Mouse (Mus musculus): ENCODE measurements around the gene Wdr74.

DNA sequence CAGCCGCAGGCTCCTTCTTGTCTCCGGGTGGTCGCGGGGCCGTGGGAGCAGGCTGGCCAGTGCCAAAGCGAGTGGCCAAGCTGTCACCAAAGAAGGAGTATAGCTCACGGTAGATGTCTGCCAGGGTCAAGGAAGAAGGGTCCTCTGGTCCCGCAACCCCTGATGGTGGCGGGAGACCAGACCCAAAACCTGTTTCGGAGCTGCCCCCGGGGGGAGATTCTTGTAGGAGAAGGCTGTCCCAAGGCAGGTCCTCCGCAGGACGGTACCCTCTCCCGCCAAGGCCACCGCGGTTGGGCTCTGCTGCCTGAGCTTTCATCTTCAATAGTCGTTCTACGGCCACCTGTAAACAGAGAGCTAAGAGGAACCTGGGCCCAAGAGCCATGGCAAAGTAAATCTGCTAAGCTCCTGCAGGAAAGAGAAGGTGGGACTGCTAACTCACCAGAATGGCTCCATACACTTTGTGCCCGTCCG lies 39.4 kb downstream of the Wdr74 start:
- TF ChIP-seq POLR2A (IDR thresholded peaks at IDR 0.05; ENCODE audit: insufficient read depth, low read depth, low read length), result no peak
- TF ChIP-seq CTCF (IDR thresholded peaks at IDR 0.05; ENCODE audit: insufficient read depth, low read depth, low read length), result no peak

Measured in olfactory bulb, adult 2 months (tissue).